Mouse (Mus musculus): Measurements from ENCODE around the gene Kdelr2. TPM values are rescaled to one million over a fixed set of nuclear protein-coding genes. Genes with fewer than 3 reads are reported as not detected.

Kdelr2 gene
- total and polyA plus RNA-seq, 3 experiments, result 80.5 to 94.4 TPM; not detected in 1

- Histone ChIP-seq H3K4me3 (ENCODE audit: control insufficient read depth in 1 of 2, insufficient read depth in 1 of 2, low read depth in 2 of 2, low read length in 2 of 2) (no peak overlapping the region), H3K27ac (ENCODE audit: control insufficient read depth, low read depth, low read length) (no peak overlapping the region), H3K27me3 (ENCODE audit: control insufficient read depth in 1 of 2, insufficient read depth in 2 of 2, low read length in 2 of 2) (no peaks in the 10 kb centered on the region), H3K9me3 (replicated peaks; ENCODE audit: insufficient read depth, low read length) (no peaks in the 10 kb centered on the region), H3K79me2 (ENCODE audit: control insufficient read depth, insufficient read depth, low read length, poor library complexity) (no peaks in the 10 kb centered on the region), H3K9ac (ENCODE audit: control insufficient read depth, low read depth, low read length, poor library complexity, severe bottlenecking) (no peak overlapping the region), H3K4me1 (ENCODE audit: control insufficient read depth in 1 of 2, insufficient read depth in 2 of 2, low read length in 2 of 2) (peaks cover 0 to 5% of the 10 kb centered on the region in 2 experiments; a peak in 1 of 4 replicates), H3K36me3 (ENCODE audit: control insufficient read depth in 1 of 2, insufficient read depth in 2 of 2, low read length in 2 of 2) (peaks cover 0 to 3% of the 10 kb centered on the region in 2 experiments; a peak in 3 of 4 replicates)
- no peak for DNase-seq (ENCODE audit: low read depth, low spot score)
- TF ChIP-seq SMC3 (IDR thresholded peaks at IDR 0.05; ENCODE audit: low read depth, low read length) (0 out of 2 replicates have a peak, but pooled peaks have one; percentile 22), HCFC1 (IDR thresholded peaks at IDR 0.05; ENCODE audit: low read depth, low read length) (no peak), CTCF (IDR thresholded peaks at IDR 0.05 in 2 of 3, conservative IDR thresholded peaks at IDR 0.05 in 1 of 3; ENCODE audit: control insufficient read depth in 1 of 3, insufficient read depth in 1 of 3, low read depth in 2 of 3, low read length in 3 of 3, poor library complexity in 1 of 3, severe bottlenecking in 1 of 3) (peak in 1 of 3 experiments; percentile 41; a peak in 2 of 6 replicates)
These were observed 19.4 kb downstream of the Kdelr2 start for GRCm38 (mm10) chr5:143422990-143423389.

- Histone ChIP-seq H3K4me1 (ENCODE audit: control insufficient read depth in 1 of 2, insufficient read depth in 2 of 2, low read length in 2 of 2) (peaks cover 0 to 5% of the 10 kb centered on the region in 2 experiments; a peak in 1 of 4 replicates), H3K27ac (ENCODE audit: control insufficient read depth, low read depth, low read length) (no peak overlapping the region), H3K36me3 (ENCODE audit: control insufficient read depth in 1 of 2, insufficient read depth in 2 of 2, low read length in 2 of 2) (peaks cover 0 to 3% of the 10 kb centered on the region in 2 experiments; a peak in 3 of 4 replicates), H3K9me3 (replicated peaks; ENCODE audit: insufficient read depth, low read length) (no peaks in the 10 kb centered on the region), H3K4me3 (ENCODE audit: control insufficient read depth in 1 of 2, insufficient read depth in 1 of 2, low read depth in 2 of 2, low read length in 2 of 2) (no peak overlapping the region; a peak in 1 of 4 replicates), H3K9ac (ENCODE audit: control insufficient read depth, low read depth, low read length, poor library complexity, severe bottlenecking) (peak overlapping the region; percentile 49), H3K27me3 (ENCODE audit: control insufficient read depth in 1 of 2, insufficient read depth in 2 of 2, low read length in 2 of 2) (no peaks in the 10 kb centered on the region), H3K79me2 (ENCODE audit: control insufficient read depth, insufficient read depth, low read length, poor library complexity) (no peaks in the 10 kb centered on the region)
- DNase-seq (ENCODE audit: low read depth, low spot score), result peak; percentile 76
- TF ChIP-seq EP300 (IDR thresholded peaks at IDR 0.05; ENCODE audit: low read depth in 1 of 2, low read length in 2 of 2) (no peak), ZC3H11A (IDR thresholded peaks at IDR 0.05; ENCODE audit: low read depth, low read length) (peak; percentile 46; the same call in 1 of the 2 replicates), MAZ (IDR thresholded peaks at IDR 0.05; ENCODE audit: low read depth, low read length) (no peak), POLR2AphosphoS5 (IDR thresholded peaks at IDR 0.05; ENCODE audit: borderline replicate concordance, low read depth, low read length) (no peak), ZMIZ1 (IDR thresholded peaks at IDR 0.05; ENCODE audit: low read depth, low read length) (no peak), BHLHE40 (IDR thresholded peaks at IDR 0.05; ENCODE audit: borderline replicate concordance, low read depth, low read length) (no peak; the same call in 1 of the 2 replicates), SMC3 (IDR thresholded peaks at IDR 0.05; ENCODE audit: low read depth, low read length) (peak; percentile 76), MEF2A (IDR thresholded peaks at IDR 0.05; ENCODE audit: extremely low read depth, insufficient replicate concordance, low read depth, low read length, poor library complexity, severe bottlenecking) (no peak), ELF1 (IDR thresholded peaks at IDR 0.05; ENCODE audit: low read depth, low read length) (no peak), HCFC1 (IDR thresholded peaks at IDR 0.05; ENCODE audit: low read depth, low read length) (peak; percentile 18; the same call in 1 of the 2 replicates), CTCF (IDR thresholded peaks at IDR 0.05 in 2 of 3, conservative IDR thresholded peaks at IDR 0.05 in 1 of 3; ENCODE audit: control insufficient read depth in 1 of 3, insufficient read depth in 1 of 3, low read depth in 2 of 3, low read length in 3 of 3, poor library complexity in 1 of 3, severe bottlenecking in 1 of 3) (peak; percentile 80 to 92 (median 91)), SIN3A (IDR thresholded peaks at IDR 0.05; ENCODE audit: low read length) (peak; percentile 81), KAT2A (conservative IDR thresholded peaks at IDR 0.05; ENCODE audit: low read depth, low read length) (no peak), NELFE (IDR thresholded peaks at IDR 0.05; ENCODE audit: low read depth, low read length) (no peak), ZNF384 (IDR thresholded peaks at IDR 0.05; ENCODE audit: low read depth, low read length) (no peak), NRF1 (IDR thresholded peaks at IDR 0.05; ENCODE audit: insufficient read depth, low read depth, low read length, poor library complexity, severe bottlenecking) (no peak), ETS1 (IDR thresholded peaks at IDR 0.05; ENCODE audit: low read depth, low read length) (no peak), MYB (IDR thresholded peaks at IDR 0.05; ENCODE audit: low read depth, low read length) (no peak), TCF12 (IDR thresholded peaks at IDR 0.05; ENCODE audit: low read depth, low read length) (no peak), POLR2AphosphoS2 (IDR thresholded peaks at IDR 0.05; ENCODE audit: low read length) (no peak), MAFK (IDR thresholded peaks at IDR 0.05; ENCODE audit: borderline replicate concordance, low read depth, low read length) (no peak), MYC (IDR thresholded peaks at IDR 0.05; ENCODE audit: low read depth, low read length) (peak; percentile 98), MXI1 (IDR thresholded peaks at IDR 0.05; ENCODE audit: low read depth, low read length) (peak; percentile 92), TAL1 (IDR thresholded peaks at IDR 0.05; ENCODE audit: low read length) (no peak), USF2 (IDR thresholded peaks at IDR 0.05; ENCODE audit: borderline replicate concordance in 1 of 2, insufficient read depth in 1 of 2, low read depth in 1 of 2, low read length in 2 of 2) (no peak), UBTF (IDR thresholded peaks at IDR 0.05; ENCODE audit: borderline replicate concordance, insufficient read depth, low read depth, low read length) (no peak), POLR2A (IDR thresholded peaks at IDR 0.05; ENCODE audit: control insufficient read depth in 1 of 2, insufficient read depth in 1 of 2, low read depth in 1 of 2, low read length in 2 of 2, poor library complexity in 1 of 2) (no peak), CHD1 (IDR thresholded peaks at IDR 0.05; ENCODE audit: low read depth, low read length) (no peak)
These were observed 20.4 kb downstream of the Kdelr2 start for GRCm38 (mm10) chr5:143423899-143424519.

Data from MEL (cell line).